Mouse (Mus musculus) cerebellum, adult (tissue): ENCODE results near the gene Cep55.

Source experiments
- ATAC-seq: cut with Nextera tagmentation; 2 replicates; pipeline ENCODE4 v1.9.2; 2017; ENCODE audit warnings: mild to moderate bottlenecking, moderate library complexity, mixed read lengths; ENCODE audit not compliant: insufficient number of reproducible peaks, low FRiP score, low TSS enrichment

The Cep55 gene

DNA sequence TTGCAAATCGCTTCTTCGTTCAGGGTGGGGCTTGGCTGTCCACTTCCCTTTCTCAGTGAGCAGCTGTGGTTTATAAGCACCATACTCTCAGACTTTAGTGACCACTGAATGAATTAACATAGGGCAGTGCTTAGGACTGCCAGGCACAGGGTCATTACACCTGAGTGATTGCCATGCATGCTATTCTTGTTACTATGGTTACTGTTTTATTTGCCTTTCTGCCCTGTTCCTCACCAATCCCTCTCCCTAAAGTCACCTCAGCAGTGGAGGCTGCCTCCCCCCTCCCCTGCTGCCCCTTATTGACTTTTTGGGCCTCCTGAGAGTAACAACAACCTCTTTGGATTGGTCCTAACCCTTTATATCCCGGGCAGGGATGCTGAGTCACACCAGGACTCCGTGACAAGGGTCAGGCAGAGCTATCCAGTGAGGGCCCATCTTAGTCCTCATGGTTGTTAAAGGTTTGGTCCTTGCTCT, 36.7 kb downstream of the Cep55 start:
- no peak for ATAC-seq

DNA sequence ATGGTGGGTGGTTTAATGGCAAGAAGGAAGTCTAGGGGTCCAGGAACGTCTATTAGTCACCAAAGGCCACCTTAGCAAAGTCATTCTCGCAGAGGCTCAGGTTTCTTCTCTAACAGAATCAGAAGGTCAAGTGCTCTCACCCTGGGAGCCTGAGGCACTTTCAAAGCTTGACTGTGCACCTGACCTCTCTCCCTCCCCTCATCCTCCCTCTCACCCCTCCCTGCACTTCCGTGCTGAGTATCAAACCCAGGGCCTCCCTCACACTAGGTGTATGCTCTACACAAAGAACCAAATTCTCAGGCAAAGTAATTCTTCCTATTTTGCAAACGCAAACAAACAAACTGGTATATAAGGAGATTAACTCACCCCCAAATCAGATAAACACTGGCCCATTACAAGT, 41.4 kb downstream of the Cep55 start:
- ATAC-seq, result no peak

DNA sequence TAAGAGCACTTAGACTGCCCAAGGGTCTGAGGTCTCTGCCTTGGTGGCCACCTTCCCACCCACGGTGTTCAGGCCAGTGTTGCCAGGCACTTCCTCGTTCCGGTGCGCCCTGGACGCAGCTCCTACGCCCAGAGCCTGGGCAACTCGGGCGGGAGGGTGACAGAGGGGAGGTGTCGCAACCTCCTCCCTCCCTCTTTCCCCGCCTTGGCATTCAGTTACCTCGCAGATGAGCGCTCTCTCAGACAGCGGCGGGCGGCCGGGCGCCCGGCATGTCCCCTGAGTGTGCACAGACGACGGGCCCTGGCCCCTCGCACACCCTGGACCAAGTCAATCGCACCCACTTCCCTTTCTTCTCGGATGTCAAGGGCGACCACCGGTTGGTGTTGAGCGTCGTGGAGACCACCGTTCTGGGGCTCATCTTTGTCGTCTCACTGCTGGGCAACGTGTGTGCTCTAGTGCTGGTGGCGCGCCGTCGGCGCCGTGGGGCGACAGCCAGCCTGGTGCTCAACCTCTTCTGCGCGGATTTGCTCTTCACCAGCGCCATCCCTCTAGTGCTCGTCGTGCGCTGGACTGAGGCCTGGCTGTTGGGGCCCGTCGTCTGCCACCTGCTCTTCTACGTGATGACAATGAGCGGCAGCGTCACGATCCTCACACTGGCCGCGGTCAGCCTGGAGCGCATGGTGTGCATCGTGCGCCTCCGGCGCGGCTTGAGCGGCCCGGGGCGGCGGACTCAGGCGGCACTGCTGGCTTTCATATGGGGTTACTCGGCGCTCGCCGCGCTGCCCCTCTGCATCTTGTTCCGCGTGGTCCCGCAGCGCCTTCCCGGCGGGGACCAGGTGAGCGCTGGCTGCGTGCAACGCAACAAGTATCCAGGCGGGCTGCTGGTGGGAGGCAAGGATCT, 42.3 kb downstream of the Cep55 start, which contains the start of gene Ffar4:
Gene Ffar4 (plus strand): TSS at position 214 of the 901 bp plus-strand sequence.
- ATAC-seq, result no peak

DNA sequence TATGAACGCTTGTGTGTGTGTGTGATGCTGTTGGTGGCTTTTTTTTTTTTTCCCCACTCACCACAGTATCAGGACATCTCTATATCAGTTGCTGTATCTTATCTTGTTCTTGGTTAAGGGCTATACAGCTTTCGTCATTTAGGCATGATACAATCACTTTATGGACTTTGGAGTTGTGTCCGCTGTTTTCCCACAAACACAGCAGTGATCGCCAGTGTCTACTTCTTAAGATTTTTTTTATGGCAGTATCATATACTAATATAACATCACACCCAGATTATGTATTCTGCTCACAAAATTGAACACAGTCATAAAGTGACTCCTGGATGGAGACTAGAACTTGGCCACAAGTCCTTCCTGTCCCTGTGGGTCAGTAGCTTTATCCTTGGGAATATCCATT, 53.1 kb downstream of the Cep55 start:
- no peak for ATAC-seq

DNA sequence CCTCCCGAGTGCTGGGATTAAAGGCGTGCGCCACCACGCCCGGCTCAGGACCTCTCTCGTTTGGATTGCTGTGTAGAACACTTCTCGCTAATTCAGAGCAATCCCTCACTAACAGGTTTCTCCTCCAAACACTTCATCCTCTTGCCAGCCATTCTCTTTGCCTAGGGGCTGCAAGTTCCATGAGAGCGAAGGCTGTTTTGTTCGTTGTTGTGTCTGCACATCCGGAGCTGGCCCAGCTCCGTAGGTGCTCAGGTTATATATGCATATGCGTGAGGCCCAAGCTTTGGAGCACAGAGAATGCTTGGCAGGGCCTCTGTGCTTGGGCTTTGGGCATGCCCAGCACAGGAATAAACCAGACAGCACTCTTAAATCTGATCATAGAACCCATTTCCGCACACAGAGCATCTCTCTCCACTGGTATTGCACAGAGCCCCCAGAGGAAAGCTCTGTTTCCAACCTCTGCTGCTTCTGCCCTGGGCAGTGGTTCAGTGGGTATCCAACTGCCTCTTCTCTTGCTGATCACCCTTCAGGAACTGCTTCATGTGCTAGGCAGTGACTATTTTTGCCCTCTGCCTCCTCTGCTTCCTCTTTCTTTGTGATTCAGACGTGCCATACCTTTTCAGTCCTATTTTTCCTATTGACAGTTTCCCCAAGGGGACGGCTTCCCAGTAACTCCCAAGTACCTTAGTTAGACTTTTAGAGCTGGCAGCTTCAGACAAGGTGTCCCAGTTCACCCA, 54.9 kb downstream of the Cep55 start:
- no peak for ATAC-seq

DNA sequence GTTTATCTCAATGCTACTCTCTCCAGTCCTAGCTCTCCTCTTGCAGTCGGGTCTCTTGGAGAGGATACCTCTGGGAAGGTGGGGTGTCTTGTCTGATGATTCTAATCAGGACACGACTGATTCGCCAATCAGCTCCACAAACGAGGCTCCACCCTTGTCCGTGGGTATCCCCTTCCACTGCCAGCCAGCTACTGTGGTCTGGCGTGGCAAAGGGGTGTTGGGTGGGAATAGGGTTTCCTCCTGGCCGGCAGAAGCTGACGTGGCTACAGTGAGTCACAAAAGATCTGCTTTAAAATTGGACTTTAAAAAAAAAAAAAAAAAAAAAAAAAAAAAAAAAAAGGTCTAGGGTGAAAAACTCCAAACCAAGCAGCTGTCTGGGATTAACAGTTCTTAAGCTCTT, 56.2 kb downstream of the Cep55 start:
- ATAC-seq, result no peak

DNA sequence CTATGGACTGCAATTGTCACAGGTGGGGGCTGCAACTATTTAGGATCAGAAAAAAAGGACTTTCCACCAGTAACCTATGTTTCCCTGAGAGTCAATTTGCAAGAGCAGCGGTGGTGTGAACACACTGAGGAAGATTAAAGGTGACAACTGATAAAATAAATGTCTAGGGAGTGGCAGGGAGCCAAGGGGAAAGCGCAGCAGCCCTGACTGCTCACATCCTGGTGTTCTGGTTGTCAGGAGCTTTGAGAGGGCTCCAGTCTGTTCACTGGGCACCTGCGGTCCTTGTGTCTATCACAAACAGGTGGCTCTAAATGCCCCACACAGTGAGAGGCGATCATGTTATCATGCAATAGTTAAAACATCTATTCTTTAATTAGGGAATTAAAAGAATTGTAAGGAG, 57.8 kb downstream of the Cep55 start:
- ATAC-seq, result no peak

DNA sequence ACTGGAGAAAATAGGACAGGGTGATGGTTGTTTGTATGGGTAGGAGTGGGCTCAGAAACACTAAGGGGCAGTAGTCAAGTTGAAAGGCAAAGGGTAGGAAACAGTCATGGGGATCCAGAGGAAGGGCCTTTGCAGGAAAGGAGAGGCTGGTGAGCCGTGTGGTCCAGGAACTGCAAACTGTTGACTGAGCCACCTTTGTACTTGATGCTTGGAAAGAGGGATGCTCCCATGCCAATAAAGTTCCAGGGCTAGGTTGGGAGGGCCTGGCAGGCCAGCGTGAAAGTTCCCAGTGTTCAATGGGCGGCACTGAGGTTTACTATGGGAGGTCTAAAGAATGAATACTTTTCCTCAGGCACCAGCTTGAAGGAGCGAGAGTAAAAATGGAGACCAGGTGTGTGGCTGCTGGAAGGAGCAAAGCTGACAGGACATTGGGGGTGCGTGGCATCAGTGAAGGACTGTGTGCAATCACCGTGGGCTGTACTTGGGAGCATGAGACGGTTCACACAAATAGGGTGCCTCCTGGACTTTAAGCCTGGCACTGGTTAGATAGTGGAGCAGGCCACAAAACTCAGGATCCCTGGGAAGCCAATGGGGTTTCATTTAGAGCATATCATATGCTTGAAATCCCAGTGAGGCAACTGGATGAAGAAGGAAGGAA, 60.2 kb downstream of the Cep55 start:
- no peak for ATAC-seq

DNA sequence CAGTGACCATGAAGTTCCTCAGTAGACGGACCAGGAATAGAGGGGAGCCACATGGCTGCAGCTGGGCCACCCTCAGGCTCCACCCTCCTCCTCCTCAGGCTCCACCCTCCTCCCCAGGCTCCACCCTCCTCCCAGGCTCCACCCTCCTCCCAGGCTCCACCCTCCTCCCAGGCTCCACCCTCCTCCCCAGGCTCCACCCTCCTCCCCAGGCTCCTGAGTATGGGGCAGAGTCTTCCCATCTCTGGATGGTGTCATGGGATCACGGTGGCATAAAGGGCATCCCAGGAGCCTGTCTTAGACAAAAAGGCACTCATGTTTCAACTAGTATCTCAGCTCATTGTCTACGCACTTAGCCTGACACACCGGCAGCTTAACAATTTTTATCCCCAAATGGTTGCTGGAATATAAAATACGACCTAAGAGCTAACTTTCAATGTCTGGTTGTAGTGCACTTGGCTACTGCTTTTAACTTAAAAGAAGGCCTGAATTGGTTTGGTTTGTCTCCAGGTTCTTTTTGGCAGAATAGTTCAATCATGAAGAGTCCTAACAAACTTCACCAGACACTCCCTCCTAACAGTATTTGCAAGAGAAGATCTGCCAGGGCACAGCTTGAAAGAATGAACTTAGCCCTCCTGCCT, 65.4 kb downstream of the Cep55 start:
- no peak for ATAC-seq

DNA sequence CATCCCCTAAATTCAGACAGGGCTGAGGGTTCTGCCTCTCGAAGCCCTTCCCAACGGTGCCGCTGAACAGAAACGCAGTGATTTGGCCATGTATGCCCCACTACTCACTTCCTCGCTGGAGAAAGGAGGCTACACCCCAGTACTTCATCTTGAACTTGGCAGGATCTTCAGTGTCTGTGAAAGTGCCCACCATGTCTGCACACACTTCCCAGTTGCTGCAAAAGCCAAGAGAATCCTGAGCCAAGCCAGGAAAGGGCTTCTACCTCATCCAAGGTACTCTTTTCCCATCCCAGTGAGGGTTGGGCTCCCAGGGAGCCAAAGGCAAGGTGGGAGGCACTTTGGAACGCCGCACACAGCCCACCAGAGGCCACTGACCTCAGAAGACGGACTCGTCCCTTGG, 69.1 kb downstream of the Cep55 start:
- ATAC-seq, result no peak
